Mouse (Mus musculus): ENCODE measurements around the gene Casp8. TPM values are rescaled to one million over a fixed set of nuclear protein-coding genes. Genes with fewer than 3 reads are reported as not detected.
"Not testable (repeated sequence)": the region's sequence is repeated elsewhere in the genome, so short reads cannot be mapped to it uniquely, and the experiment has no call there.

Gene Casp8
- polyA plus RNA-seq, 1 experiment from 2014 or later: 13.7 TPM

DNA sequence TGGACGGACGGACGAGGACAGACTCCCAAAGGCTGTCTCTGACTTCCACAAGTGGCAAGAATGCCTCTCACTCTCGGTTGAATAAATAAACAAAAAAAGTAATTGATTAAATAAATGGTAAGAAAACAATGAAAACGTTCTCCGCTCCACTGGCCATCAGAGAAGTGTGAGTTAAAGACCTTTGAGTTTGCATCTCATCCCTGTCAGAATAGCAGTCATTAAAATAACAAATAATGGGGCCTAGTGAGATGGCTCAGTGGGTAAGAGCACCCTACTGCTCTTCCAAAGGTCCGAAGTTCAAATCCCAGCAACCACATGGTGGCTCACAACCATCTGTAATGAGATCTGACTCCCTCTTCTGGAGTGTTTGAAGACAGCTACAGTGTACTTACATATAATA lies 5.5 kb downstream of the Casp8 start:
- ATAC-seq (ENCODE audit: insufficient read depth); H3K4me2 ChIP-seq; H3K27me3 ChIP-seq; H3K27ac ChIP-seq (replicated peaks); H3K36me3 ChIP-seq (replicated peaks); H3K9ac ChIP-seq; H3K4me3 ChIP-seq (replicated peaks); H3K9me3 ChIP-seq (replicated peaks): not testable (repeated sequence)
- 82% methylated on average over 7 of the region's 7 CpGs for WGBS (ENCODE audit: insufficient replicate concordance)
- H3K4me1 ChIP-seq (replicated peaks): peaks cover 29% of the 10 kb centered on the region

DNA sequence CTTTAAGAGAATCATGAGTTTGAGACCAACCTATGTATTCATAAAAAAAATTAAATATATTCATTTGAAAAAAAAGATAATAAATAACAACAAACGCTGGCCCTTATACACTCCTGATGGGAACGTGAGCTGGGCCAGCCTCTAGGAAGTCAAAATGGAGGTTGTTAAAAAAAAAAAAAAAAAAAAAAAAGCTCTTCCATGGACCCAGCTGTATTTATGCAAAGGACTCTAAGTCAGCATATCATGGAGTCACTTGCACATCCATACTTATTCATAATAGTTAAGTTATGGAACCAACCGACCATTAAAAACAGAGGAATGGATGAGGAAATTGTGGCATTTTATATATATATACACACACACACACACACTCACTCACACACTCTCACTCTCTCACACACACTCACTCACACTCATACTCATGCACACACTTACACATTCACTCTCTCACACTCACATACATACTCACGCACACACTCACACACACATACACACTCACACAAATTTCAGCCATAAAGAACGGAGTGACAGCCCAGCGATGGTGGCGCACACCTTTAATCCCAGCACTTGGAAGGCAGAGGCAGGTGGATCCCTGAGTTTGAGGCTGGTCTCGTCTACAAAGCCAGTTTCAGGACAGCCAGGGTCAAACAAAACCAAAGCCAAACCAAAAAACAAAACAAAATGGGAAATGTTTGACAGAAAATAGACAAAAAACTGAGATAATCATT lies 6.5 kb downstream of the Casp8 start:
- WGBS (ENCODE audit: insufficient replicate concordance): 61% methylated on average over 8 of the region's 8 CpGs
- Histone ChIP-seq H3K27me3 (no peaks in the 10 kb centered on the region), H3K4me2 (peak overlapping the region; percentile 54), H3K4me1 (replicated peaks) (peaks cover 23% of the 10 kb centered on the region), H3K9ac (no peak overlapping the region), H3K4me3 (replicated peaks) (no peak overlapping the region), H3K27ac (replicated peaks) (no peak overlapping the region), H3K9me3 (replicated peaks) (no peaks in the 10 kb centered on the region), H3K36me3 (replicated peaks) (peaks cover 9% of the 10 kb centered on the region)
- no peak for ATAC-seq (ENCODE audit: insufficient read depth)

DNA sequence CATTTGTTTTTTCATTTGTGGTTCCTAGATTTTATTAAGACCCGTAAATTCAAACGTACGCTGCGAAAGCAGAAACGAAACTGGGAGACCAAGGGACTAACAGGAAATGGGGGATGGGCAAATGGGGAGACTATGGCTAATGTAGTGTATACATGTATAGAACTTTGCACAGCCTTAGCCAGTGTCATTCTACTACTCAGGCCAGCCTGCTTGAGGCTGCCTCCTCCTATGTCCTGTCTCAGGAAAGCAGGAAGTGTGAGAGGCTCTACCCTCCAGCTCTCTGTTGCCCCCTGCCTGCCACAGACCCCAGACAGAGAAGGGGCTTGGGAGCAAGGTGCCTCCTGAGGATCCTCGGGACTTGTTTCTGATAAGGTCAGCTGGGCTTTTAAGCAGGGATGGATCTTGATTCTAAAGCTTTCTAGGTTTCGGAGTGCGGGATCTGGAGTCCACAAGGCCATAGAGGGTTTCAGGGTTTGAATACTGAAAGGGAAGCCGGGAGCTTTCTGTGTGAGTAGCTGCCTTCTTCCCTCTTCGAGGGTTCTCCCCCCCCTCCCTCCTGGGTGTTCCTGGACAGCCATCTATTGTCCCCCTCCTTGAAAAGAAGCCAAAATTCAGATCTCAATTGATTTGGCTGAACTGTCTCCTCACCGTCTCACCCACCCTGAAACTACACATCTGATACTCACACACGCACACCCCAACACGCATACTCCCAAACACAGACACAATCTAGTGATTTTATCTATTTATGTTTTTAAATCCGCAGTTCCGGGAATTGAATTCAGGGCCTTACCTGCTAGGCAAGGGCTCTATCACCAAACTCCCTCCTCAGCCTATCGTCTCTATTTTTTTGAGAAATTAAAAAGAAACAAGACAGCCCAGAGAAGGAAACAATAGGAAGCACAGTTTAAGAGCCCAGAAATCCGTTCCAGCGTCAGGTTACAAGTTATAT lies 7.4 kb downstream of the Casp8 start:
- ATAC-seq (ENCODE audit: insufficient read depth): peak; percentile 66
- no peaks in the 10 kb centered on the region for H3K9me3 ChIP-seq (replicated peaks)
- H3K27ac ChIP-seq (replicated peaks): 0 out of 2 replicates have a peak overlapping the region, but pooled peaks have one; percentile 26
- no peaks in the 10 kb centered on the region for H3K27me3 ChIP-seq
- peak overlapping the region; percentile 54 for H3K4me2 ChIP-seq
- peaks cover 14% of the 10 kb centered on the region for H3K4me1 ChIP-seq (replicated peaks)
- WGBS (ENCODE audit: insufficient replicate concordance): 51% methylated on average over 18 of the region's 18 CpGs
- peak overlapping the region; percentile 10; the same call in 1 of the 2 replicates for H3K4me3 ChIP-seq (replicated peaks)
- H3K36me3 ChIP-seq (replicated peaks): peaks cover 9% of the 10 kb centered on the region
- no peak overlapping the region for H3K9ac ChIP-seq

DNA sequence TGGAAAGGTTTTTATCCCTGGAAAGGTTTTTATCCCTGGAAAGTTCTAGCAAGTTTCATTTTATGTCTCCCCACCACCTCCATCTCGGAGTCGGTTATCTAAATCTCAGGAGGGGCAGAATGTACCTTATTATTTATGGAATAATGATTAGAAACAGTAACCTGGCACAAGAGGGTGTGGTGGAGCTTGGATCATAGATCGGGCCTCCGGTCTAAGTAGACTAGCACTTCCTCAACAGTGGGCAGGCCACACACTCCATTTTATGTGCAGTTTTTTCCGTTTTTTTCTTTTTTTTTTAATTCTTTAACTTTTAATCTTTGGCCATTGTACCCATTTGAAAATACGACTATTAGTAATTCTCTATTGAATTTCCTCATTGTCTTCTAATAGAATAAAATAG lies 8.4 kb downstream of the Casp8 start:
- no peaks in the 10 kb centered on the region for H3K27me3 ChIP-seq
- no peak overlapping the region for H3K27ac ChIP-seq (replicated peaks)
- 69% methylated on average over 6 of the region's 6 CpGs for WGBS (ENCODE audit: insufficient replicate concordance)
- peaks cover 10% of the 10 kb centered on the region; the same call in 1 of the 2 replicates for H3K4me1 ChIP-seq (replicated peaks)
- peaks cover 8% of the 10 kb centered on the region for H3K36me3 ChIP-seq (replicated peaks)
- no peak overlapping the region for H3K4me3 ChIP-seq (replicated peaks)
- H3K9me3 ChIP-seq (replicated peaks): no peaks in the 10 kb centered on the region
- no peak overlapping the region for H3K9ac ChIP-seq
- H3K4me2 ChIP-seq: 0 out of 2 replicates have a peak overlapping the region, but pooled peaks have one; percentile 4
- no peak for ATAC-seq (ENCODE audit: insufficient read depth)

DNA sequence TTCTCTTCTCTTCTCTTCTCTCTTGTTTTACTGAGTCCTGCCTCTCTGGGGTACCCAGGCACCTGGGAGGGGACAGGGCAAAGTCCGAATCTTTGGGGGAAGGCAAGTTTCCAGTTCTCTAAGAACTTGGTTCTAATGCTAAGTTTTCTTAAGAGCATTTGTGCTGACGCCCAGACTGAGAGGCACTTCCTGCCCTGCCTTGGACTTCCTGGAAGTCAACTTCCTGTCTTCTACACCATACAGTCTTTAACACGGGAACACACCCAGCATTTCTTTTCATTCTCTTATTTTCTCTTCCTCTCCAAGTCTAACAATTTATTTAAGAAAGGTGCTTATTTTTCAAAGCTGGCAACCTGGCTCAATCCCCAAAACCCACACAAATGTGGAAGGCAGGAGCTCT lies 11.5 kb downstream of the Casp8 start:
- no peak overlapping the region for H3K4me3 ChIP-seq (replicated peaks)
- no peak overlapping the region for H3K4me2 ChIP-seq
- H3K36me3 ChIP-seq (replicated peaks): no peaks in the 10 kb centered on the region
- 62% methylated on average over 3 of the region's 3 CpGs for WGBS (ENCODE audit: insufficient replicate concordance)
- H3K9ac ChIP-seq: no peak overlapping the region
- no peak overlapping the region for H3K27ac ChIP-seq (replicated peaks)
- no peaks in the 10 kb centered on the region for H3K9me3 ChIP-seq (replicated peaks)
- ATAC-seq (ENCODE audit: insufficient read depth): no peak
- H3K27me3 ChIP-seq: no peaks in the 10 kb centered on the region
- H3K4me1 ChIP-seq (replicated peaks): peaks cover 10% of the 10 kb centered on the region; the same call in 1 of the 2 replicates

DNA sequence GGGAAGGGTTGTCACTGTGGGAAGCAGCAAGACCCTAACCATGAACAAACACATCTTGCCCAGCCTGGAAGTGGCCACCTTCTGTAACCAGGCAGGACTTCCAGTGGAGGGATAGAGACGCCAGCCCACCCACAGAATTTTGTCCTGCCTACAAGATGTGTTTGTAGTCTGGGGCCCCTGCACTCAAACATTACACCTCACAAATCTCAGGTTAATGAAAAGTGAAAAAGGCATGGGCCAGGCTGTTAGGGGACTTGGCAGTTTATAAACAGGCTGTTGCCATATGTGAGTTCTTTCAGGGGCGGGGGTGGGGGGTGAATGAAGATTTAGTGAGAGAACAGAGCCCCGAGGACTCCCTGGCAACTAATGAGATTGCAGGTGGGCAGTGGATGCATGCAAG lies 31.1 kb downstream of the Casp8 start:
- no peak overlapping the region for H3K4me2 ChIP-seq
- H3K27me3 ChIP-seq: no peaks in the 10 kb centered on the region
- H3K4me3 ChIP-seq (replicated peaks): no peak overlapping the region
- WGBS (ENCODE audit: insufficient replicate concordance): 63% methylated on average over 3 of the region's 3 CpGs
- no peaks in the 10 kb centered on the region for H3K9me3 ChIP-seq (replicated peaks)
- H3K36me3 ChIP-seq (replicated peaks): peaks cover 59% of the 10 kb centered on the region
- no peak for ATAC-seq (ENCODE audit: insufficient read depth)
- no peak overlapping the region for H3K27ac ChIP-seq (replicated peaks)
- no peak overlapping the region for H3K9ac ChIP-seq
- H3K4me1 ChIP-seq (replicated peaks): no peaks in the 10 kb centered on the region

DNA sequence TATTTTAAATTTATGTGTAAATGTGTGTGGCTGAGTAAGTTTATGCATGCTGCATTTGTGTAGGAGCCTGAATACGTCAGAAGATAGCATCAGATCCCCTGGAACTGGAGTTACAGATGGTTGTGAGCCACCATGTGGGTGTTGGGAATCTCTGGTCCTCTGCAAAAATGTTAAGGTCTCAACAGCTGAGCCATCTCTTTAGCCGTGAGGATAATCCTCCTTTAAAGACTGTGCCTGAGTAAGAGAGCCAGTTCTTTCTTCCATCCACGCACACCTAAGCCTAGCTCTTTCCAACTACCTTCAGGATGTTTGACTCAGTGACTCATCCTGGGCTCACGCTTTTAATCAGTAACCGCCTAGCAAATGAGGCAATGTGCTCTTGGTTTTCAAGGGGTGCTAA lies 35.6 kb downstream of the Casp8 start:
- H3K27ac ChIP-seq (replicated peaks): no peak overlapping the region
- no peak overlapping the region for H3K4me3 ChIP-seq (replicated peaks)
- H3K27me3 ChIP-seq: no peaks in the 10 kb centered on the region
- WGBS (ENCODE audit: insufficient replicate concordance): 73% methylated on average over 5 of the region's 5 CpGs
- no peaks in the 10 kb centered on the region for H3K4me1 ChIP-seq (replicated peaks)
- H3K36me3 ChIP-seq (replicated peaks): peaks cover 68% of the 10 kb centered on the region
- ATAC-seq (ENCODE audit: insufficient read depth): no peak
- no peak overlapping the region for H3K4me2 ChIP-seq
- H3K9ac ChIP-seq: no peak overlapping the region
- no peaks in the 10 kb centered on the region for H3K9me3 ChIP-seq (replicated peaks)

DNA sequence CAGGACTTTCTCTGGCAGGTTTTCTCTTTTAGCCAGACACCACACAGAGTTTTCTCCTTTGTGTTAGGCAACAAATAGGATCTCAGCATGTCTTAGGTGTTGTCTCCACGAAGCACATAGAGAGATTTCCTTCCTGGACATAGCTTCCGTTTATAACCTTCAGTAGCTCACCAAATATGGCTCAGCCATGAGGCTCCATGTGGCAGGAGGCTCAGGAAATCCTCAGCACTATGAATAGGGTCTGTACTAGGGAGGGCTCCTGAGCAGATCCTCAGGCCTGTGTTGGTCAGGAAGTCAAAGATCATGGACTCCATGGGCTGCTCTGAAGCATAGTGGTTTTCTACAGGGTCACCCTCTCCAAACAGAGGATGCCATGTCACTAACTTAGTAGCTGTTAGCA lies 37.0 kb downstream of the Casp8 start:
- 61% methylated on average over 2 of the region's 2 CpGs for whole genome bisulfite sequencing (ENCODE audit: insufficient replicate concordance)
- H3K4me3 ChIP-seq (replicated peaks): no peak overlapping the region
- H3K4me1 ChIP-seq (replicated peaks): no peaks in the 10 kb centered on the region
- no peaks in the 10 kb centered on the region for H3K9me3 ChIP-seq (replicated peaks)
- no peak overlapping the region for H3K4me2 ChIP-seq
- no peak overlapping the region for H3K9ac ChIP-seq
- no peak for ATAC-seq (ENCODE audit: insufficient read depth)
- peaks cover 54% of the 10 kb centered on the region for H3K36me3 ChIP-seq (replicated peaks)
- H3K27ac ChIP-seq (replicated peaks): no peak overlapping the region
- H3K27me3 ChIP-seq: no peaks in the 10 kb centered on the region

DNA sequence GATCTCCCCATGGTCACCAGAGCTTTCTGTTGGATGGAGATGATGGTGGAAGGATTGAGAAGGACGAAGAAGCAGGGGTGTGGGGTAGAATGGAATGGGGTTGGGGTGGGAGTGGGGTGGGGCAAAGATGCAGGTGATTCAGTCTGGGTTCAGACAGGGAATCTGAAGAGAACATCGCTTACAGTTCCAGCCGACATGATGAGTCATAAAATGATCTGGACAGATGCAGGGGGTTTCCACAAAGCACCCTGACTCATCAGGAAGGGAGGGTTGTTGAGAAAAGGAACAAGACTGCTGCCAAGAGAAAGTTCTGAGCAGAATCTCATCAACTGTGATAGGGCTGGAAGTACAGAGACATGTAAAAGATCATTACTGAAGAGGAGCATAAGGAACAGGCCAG lies 61.6 kb downstream of the Casp8 start:
- H3K4me3 ChIP-seq (replicated peaks); H3K27ac ChIP-seq (replicated peaks); H3K4me1 ChIP-seq (replicated peaks); ATAC-seq (ENCODE audit: insufficient read depth); H3K36me3 ChIP-seq (replicated peaks); H3K4me2 ChIP-seq; H3K27me3 ChIP-seq; H3K9ac ChIP-seq; H3K9me3 ChIP-seq (replicated peaks): not testable (repeated sequence)
- 46% methylated on average over 3 of the region's 3 CpGs for WGBS (ENCODE audit: insufficient replicate concordance)

DNA sequence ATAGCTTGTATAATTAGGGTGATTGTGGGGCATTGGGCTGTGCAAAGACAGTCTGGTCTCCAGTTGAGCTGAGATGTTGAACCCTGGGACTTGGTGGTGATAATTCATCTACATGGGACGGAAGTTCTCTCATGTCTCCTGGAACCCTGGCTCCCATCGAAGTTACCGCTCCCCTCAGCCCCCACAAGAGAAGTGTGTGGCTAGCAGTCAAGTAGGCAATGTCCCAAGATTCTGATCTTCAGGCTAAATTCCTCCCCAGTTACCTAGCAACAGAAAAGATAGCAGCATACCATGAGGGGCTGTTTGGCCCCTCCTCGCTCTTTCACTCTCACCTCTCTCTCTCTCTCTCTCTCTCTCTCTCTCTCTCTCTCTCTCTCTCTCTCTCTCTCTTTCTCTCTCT lies 64.0 kb downstream of the Casp8 start:
- 68% methylated on average over 4 of the region's 4 CpGs for WGBS (ENCODE audit: insufficient replicate concordance)
- H3K9me3 ChIP-seq (replicated peaks): not testable (repeated sequence)

DNA sequence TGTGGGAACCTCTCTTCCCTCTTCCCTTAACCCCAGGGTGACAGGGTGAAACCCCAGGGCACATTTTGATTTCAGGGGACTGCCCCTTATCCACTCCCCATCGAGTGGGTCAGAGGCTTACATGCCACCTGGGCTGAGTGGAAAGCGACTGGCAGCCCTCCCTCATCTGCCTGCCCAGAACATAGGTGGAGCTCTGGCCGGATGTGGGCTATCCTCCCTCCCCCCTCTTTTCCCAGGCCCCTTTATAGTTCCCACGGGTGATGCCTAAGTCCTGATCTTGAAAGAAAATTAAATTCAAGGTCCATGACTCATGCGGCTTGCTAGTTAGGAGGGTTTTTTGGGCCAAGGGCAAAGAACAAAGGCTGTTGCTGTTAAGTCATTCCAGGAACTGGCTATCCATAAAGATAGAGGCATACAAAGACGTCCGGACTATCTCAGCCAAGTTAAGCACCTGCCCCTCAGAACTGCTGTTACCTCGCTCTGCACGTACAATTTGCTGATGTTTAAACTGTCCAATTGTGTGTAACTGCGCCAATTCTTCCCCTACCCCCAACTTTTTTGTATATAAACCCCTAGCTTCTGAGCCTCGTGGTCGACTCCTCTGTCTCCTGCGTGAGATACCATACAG lies 64.7 kb downstream of the Casp8 start:
- H3K9ac ChIP-seq; H3K4me3 ChIP-seq (replicated peaks); H3K36me3 ChIP-seq (replicated peaks); ATAC-seq (ENCODE audit: insufficient read depth); H3K27me3 ChIP-seq; H3K9me3 ChIP-seq (replicated peaks); H3K27ac ChIP-seq (replicated peaks); H3K4me2 ChIP-seq; H3K4me1 ChIP-seq (replicated peaks): not testable (repeated sequence)
- WGBS (ENCODE audit: insufficient replicate concordance): 54% methylated on average over 13 of the region's 13 CpGs

More for the DNA sequence above, 64.0 kb downstream of the Casp8 start:
- H3K27me3 ChIP-seq; H3K36me3 ChIP-seq (replicated peaks); H3K27ac ChIP-seq (replicated peaks); H3K4me1 ChIP-seq (replicated peaks); ATAC-seq (ENCODE audit: insufficient read depth); H3K9ac ChIP-seq; H3K4me2 ChIP-seq; H3K4me3 ChIP-seq (replicated peaks): not testable (repeated sequence)
